7 mouse cellular contexts compared by ENCODE assay signal in the genomic region with DNA sequence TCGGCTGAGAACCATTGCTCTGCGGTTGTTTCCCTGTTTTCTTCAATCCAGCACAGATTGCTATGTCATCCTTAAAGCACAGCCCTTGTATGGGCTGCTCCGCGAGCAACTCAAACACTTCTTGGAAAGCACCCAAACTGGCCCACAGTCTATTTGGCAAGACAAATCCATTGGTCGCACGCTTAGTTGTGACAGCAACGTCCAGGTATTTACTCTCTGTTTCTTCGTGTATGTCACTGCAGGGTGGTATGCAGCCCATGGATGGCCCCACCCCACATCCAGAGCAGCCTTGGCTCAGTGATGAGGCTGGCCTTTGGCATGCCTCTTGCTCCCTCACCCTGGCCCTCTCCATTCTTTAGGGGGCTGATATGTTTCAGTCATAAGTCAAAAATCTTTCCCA. TPM values are rescaled to one million over a fixed set of nuclear protein-coding genes. Genes with fewer than 3 reads are reported as not detected.
DNase-seq lines count a peak whose midpoint lies in the region.

No protein-coding gene starts in this region.

- DNase-seq in left cerebral cortex, postnatal 4 days = peak; percentile 51
- DNase-seq in left cerebral cortex, adult 11 months (ENCODE audit: low spot score) = no peak
- peak; percentile 51 to 67 for DNase-seq in adrenal gland, postnatal 36 days
- DNase-seq in gastrocnemius, postnatal 14 days = peak; percentile 49
- DNase-seq in lung, postnatal 14 days = peak; percentile 43
- DNase-seq in spleen, postnatal 36 days (ENCODE audit: low spot score in 2 of 2) = no peak
- no peak for DNase-seq in thymus, postnatal 25 days

- intact Hi-C loops in left cerebral cortex, postnatal 4 days (cut with DNase I) = no loop called here
- intact Hi-C loops in gastrocnemius, postnatal 14 days (cut with DNase I; ENCODE audit: low total_unique reads) = no loop called here

RNA-seq across cellular contexts. Expression of gene Ipo5, which starts 42.5 kb away (rescaled TPM):
- 100 to 1,000 TPM; 166 to 175 TPM for total RNA-seq in left cerebral cortex, postnatal 4 days (2021)
- 10 to 100 TPM; 80.4 to 88.0 TPM for total RNA-seq in adrenal gland, postnatal 36 days (2021)
- 10 to 100 TPM; 79.7 to 84.1 TPM for total RNA-seq in gastrocnemius, postnatal 14 days (2021)

Comparison
In these comparisons a context has a peak if more than half of its experiments do, and no peak if none do; other contexts are left out.
1. DNase-seq: peak in left cerebral cortex, postnatal 4 days (single experiment), adrenal gland, postnatal 36 days (2 of 2), gastrocnemius, postnatal 14 days (single experiment) and lung, postnatal 14 days (single experiment); none in left cerebral cortex, adult 11 months (single experiment), spleen, postnatal 36 days (0 of 2) and thymus, postnatal 25 days (single experiment).